Mouse (Mus musculus) cerebellum, postnatal 4 days (tissue): Measurements from ENCODE around the gene Selenbp1.
"Not testable (repeated sequence)": the region's sequence is repeated elsewhere in the genome, so short reads cannot be mapped to it uniquely, and the experiment has no call there.

Experiments
- DNase-seq, 2 experiments: peaks; one replicate each; pipeline ENCODE4 v3.0.0; 2022; ENCODE audit warnings: low spot score in 2 of 2, mixed read lengths in 1 of 2

The Selenbp1 gene

GRCm38 (mm10) chr3:94932279-94932678 is 577 bp upstream of the Selenbp1 start:
- not testable (repeated sequence) for DNase-seq

GRCm38 (mm10) chr3:94933604-94934003 is 748 bp downstream of the Selenbp1 start:
- DNase-seq: not testable (repeated sequence)

- not testable (repeated sequence) for DNase-seq
Measured at GRCm38 (mm10) chr3:94934564-94934963, 1.7 kb downstream of the Selenbp1 start.

- not testable (repeated sequence) for DNase-seq
Measured at GRCm38 (mm10) chr3:94935332-94935731, 2.5 kb downstream of the Selenbp1 start.

GRCm38 (mm10) chr3:94936147-94936546 is 3.3 kb downstream of the Selenbp1 start:
- not testable (repeated sequence) for DNase-seq

GRCm38 (mm10) chr3:94937194-94937593 is 4.3 kb downstream of the Selenbp1 start:
- DNase-seq: not testable (repeated sequence)

GRCm38 (mm10) chr3:94940033-94940432 is 7.2 kb downstream of the Selenbp1 start:
- DNase-seq: not testable (repeated sequence)

- DNase-seq: not testable (repeated sequence)
Measured at GRCm38 (mm10) chr3:94942211-94942967, 9.5 kb downstream of the Selenbp1 start.

GRCm38 (mm10) chr3:94943706-94944105 is 10.8 kb downstream of the Selenbp1 start:
- not testable (repeated sequence) for DNase-seq

GRCm38 (mm10) chr3:94948066-94948614 is 15.3 kb downstream of the Selenbp1 start:
- no peak for DNase-seq

GRCm38 (mm10) chr3:94949645-94950044 is 16.8 kb downstream of the Selenbp1 start:
- no peak for DNase-seq

- no peak for DNase-seq
Measured at GRCm38 (mm10) chr3:94952806-94953205, 19.9 kb downstream of the Selenbp1 start.

GRCm38 (mm10) chr3:94953384-94953763 is 20.5 kb downstream of the Selenbp1 start:
- no peak for DNase-seq

- DNase-seq: peak; percentile 68 to 85
Measured at GRCm38 (mm10) chr3:94953764-94954616, 21.1 kb downstream of the Selenbp1 start, which contains the start of gene Rfx5. Rfx5 (plus strand) TSS chr3:94954075.

- DNase-seq: no peak
Measured at GRCm38 (mm10) chr3:94958295-94958694, 25.4 kb downstream of the Selenbp1 start.

GRCm38 (mm10) chr3:94959871-94960270 is 27.0 kb downstream of the Selenbp1 start:
- no peak for DNase-seq

GRCm38 (mm10) chr3:94960322-94960721 is 27.5 kb downstream of the Selenbp1 start:
- DNase-seq: no peak

- no peak for DNase-seq
Measured at GRCm38 (mm10) chr3:94964989-94965388, 32.1 kb downstream of the Selenbp1 start.

GRCm38 (mm10) chr3:94965878-94966277 is 33.0 kb downstream of the Selenbp1 start:
- no peak for DNase-seq

GRCm38 (mm10) chr3:94972552-94972951 is 39.7 kb downstream of the Selenbp1 start:
- no peak for DNase-seq

- DNase-seq: no peak
Measured at GRCm38 (mm10) chr3:94973620-94974019, 40.8 kb downstream of the Selenbp1 start.

- DNase-seq: no peak
Measured at GRCm38 (mm10) chr3:94974026-94974527, 41.2 kb downstream of the Selenbp1 start.
